Mouse (Mus musculus): ENCODE measurements around the gene Hist4h4. TPM values are rescaled to one million over a fixed set of nuclear protein-coding genes. Genes with fewer than 3 reads are reported as not detected.

Hist4h4 gene
- polyA plus RNA-seq, 1 experiment, result 1.2 TPM

- Histone ChIP-seq H3K4me1 (ENCODE audit: control insufficient read depth, insufficient read depth, insufficient read length) (peaks cover 6% of the 10 kb centered on the region), H3K27ac (ENCODE audit: insufficient read depth, low read length) (no peak overlapping the region), H3K36me3 (ENCODE audit: control insufficient read depth, insufficient read depth, low read length) (no peaks in the 10 kb centered on the region), H3K4me3 (ENCODE audit: extremely low read depth, insufficient read depth, insufficient read length) (no peak overlapping the region), H3K27me3 (ENCODE audit: control insufficient read depth, insufficient read depth, low read length) (peaks cover 5% of the 10 kb centered on the region)
- TF ChIP-seq CTCF (IDR thresholded peaks at IDR 0.05; ENCODE audit: extremely low read depth, insufficient read depth, insufficient read length, insufficient replicate concordance), result no peak
- TF ChIP-seq POLR2A (IDR thresholded peaks at IDR 0.05; ENCODE audit: low read depth, low read length), result no peak
- DNase-seq (ENCODE audit: low read depth in 1 of 2, low spot score in 2 of 2), result no peak
- WGBS, result 32% methylated on average over 16 of the region's 16 CpGs
These were observed 11.1 kb downstream of the Hist4h4 start for GRCm38 (mm10) chr6:136792884-136793758.

- Histone ChIP-seq H3K4me3 (ENCODE audit: extremely low read depth, insufficient read depth, insufficient read length) (no peak overlapping the region), H3K36me3 (ENCODE audit: control insufficient read depth, insufficient read depth, low read length) (no peaks in the 10 kb centered on the region), H3K4me1 (ENCODE audit: control insufficient read depth, insufficient read depth, insufficient read length) (peaks cover 6% of the 10 kb centered on the region), H3K27me3 (ENCODE audit: control insufficient read depth, insufficient read depth, low read length) (peaks cover 5% of the 10 kb centered on the region), H3K27ac (ENCODE audit: insufficient read depth, low read length) (no peak overlapping the region)
- no peak for DNase-seq (ENCODE audit: low read depth in 1 of 2, low spot score in 2 of 2)
- WGBS, result 75% methylated on average over 5 of the region's 5 CpGs
- no peak for TF ChIP-seq POLR2A (IDR thresholded peaks at IDR 0.05; ENCODE audit: low read depth, low read length)
- no peak for TF ChIP-seq CTCF (IDR thresholded peaks at IDR 0.05; ENCODE audit: extremely low read depth, insufficient read depth, insufficient read length, insufficient replicate concordance)
These were observed 14.7 kb downstream of the Hist4h4 start for GRCm38 (mm10) chr6:136789391-136789971.

GRCm38 (mm10) chr6:136782761-136783160 is 21.5 kb downstream of the Hist4h4 start:
- TF ChIP-seq CTCF (IDR thresholded peaks at IDR 0.05; ENCODE audit: extremely low read depth, insufficient read depth, insufficient read length, insufficient replicate concordance) (no peak), POLR2A (IDR thresholded peaks at IDR 0.05; ENCODE audit: low read depth, low read length) (no peak)
- H3K4me1 ChIP-seq (ENCODE audit: control insufficient read depth, insufficient read depth, insufficient read length), result no peaks in the 10 kb centered on the region
- 87% methylated on average over 9 of the region's 9 CpGs for WGBS
- H3K4me3 ChIP-seq (ENCODE audit: extremely low read depth, insufficient read depth, insufficient read length), result no peak overlapping the region
- no peaks in the 10 kb centered on the region for H3K27me3 ChIP-seq (ENCODE audit: control insufficient read depth, insufficient read depth, low read length)
- no peak for DNase-seq (ENCODE audit: low read depth in 1 of 2, low spot score in 2 of 2)
- no peaks in the 10 kb centered on the region for H3K36me3 ChIP-seq (ENCODE audit: control insufficient read depth, insufficient read depth, low read length)
- no peak overlapping the region for H3K27ac ChIP-seq (ENCODE audit: insufficient read depth, low read length)

GRCm38 (mm10) chr6:136782146-136782545 is 22.1 kb downstream of the Hist4h4 start:
- no peak for DNase-seq (ENCODE audit: low read depth in 1 of 2, low spot score in 2 of 2)
- Histone ChIP-seq H3K27me3 (ENCODE audit: control insufficient read depth, insufficient read depth, low read length) (no peaks in the 10 kb centered on the region), H3K4me3 (ENCODE audit: extremely low read depth, insufficient read depth, insufficient read length) (no peak overlapping the region), H3K36me3 (ENCODE audit: control insufficient read depth, insufficient read depth, low read length) (no peaks in the 10 kb centered on the region), H3K4me1 (ENCODE audit: control insufficient read depth, insufficient read depth, insufficient read length) (no peaks in the 10 kb centered on the region), H3K27ac (ENCODE audit: insufficient read depth, low read length) (no peak overlapping the region)
- TF ChIP-seq POLR2A (IDR thresholded peaks at IDR 0.05; ENCODE audit: low read depth, low read length) (no peak), CTCF (IDR thresholded peaks at IDR 0.05; ENCODE audit: extremely low read depth, insufficient read depth, insufficient read length, insufficient replicate concordance) (no peak)
- 93% methylated on average over 12 of the region's 12 CpGs for WGBS

DNA sequence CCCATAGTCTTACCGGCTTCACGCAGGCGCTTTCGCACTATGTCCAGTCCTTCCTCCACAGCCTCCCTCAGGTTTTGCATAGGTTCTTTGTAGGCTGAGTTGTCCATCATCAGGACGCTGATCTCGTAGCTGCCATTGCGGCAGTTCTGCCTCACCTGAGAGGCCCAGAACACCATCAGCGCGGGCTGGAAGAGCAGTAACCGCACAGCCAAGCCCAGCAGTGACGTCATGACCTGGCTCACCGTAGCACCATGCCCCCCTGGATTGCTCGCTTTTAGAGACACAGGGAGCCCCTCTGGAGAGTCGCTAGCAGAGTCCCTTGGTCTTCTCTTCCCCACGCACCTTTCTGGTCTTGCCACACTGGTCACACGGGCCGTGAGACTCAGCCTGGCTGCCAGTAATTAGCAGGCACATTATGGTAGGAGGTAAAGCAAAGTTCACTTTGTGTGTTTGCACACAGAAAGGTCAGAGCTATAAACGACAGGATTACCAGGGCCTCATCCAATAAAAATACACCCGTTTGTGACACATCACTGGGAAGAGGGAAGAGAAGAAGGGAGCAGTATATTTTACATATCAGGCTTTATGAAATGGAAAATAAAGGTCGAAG is 22.7 kb downstream of the Hist4h4 start, which contains the start of gene Gucy2c:
Gucy2c (minus strand) TSS at position 389 of the 610 bp plus-strand sequence.
- Histone ChIP-seq H3K27ac (ENCODE audit: insufficient read depth, low read length) (no peak within 1 kb of the TSS), H3K27me3 (ENCODE audit: control insufficient read depth, insufficient read depth, low read length) (no peaks in the 10 kb centered on the region), H3K4me1 (ENCODE audit: control insufficient read depth, insufficient read depth, insufficient read length) (no peaks in the 10 kb centered on the region), H3K4me3 (ENCODE audit: extremely low read depth, insufficient read depth, insufficient read length) (no peak within 1 kb of the TSS), H3K36me3 (ENCODE audit: control insufficient read depth, insufficient read depth, low read length) (no peaks in the 10 kb centered on the region)
- WGBS, result 88% methylated on average over 20 of the region's 20 CpGs
- TF ChIP-seq CTCF (IDR thresholded peaks at IDR 0.05; ENCODE audit: extremely low read depth, insufficient read depth, insufficient read length, insufficient replicate concordance), result no peak
- TF ChIP-seq POLR2A (IDR thresholded peaks at IDR 0.05; ENCODE audit: low read depth, low read length), result no peak
- DNase-seq (ENCODE audit: low read depth in 1 of 2, low spot score in 2 of 2), result no peak

- no peaks in the 10 kb centered on the region for H3K27me3 ChIP-seq (ENCODE audit: control insufficient read depth, insufficient read depth, low read length)
- WGBS, result 92% methylated on average over 1 of the region's 1 CpGs
- TF ChIP-seq CTCF (IDR thresholded peaks at IDR 0.05; ENCODE audit: extremely low read depth, insufficient read depth, insufficient read length, insufficient replicate concordance) (no peak), POLR2A (IDR thresholded peaks at IDR 0.05; ENCODE audit: low read depth, low read length) (no peak)
- H3K36me3 ChIP-seq (ENCODE audit: control insufficient read depth, insufficient read depth, low read length), result no peaks in the 10 kb centered on the region
- H3K27ac ChIP-seq (ENCODE audit: insufficient read depth, low read length), result no peak overlapping the region
- no peak overlapping the region for H3K4me3 ChIP-seq (ENCODE audit: extremely low read depth, insufficient read depth, insufficient read length)
- no peak for DNase-seq (ENCODE audit: low read depth in 1 of 2, low spot score in 2 of 2)
- no peaks in the 10 kb centered on the region for H3K4me1 ChIP-seq (ENCODE audit: control insufficient read depth, insufficient read depth, insufficient read length)
These were observed 27.8 kb downstream of the Hist4h4 start for GRCm38 (mm10) chr6:136776392-136776791.
